Mouse (Mus musculus): ENCODE data around the gene Foxr1. TPM values are rescaled to one million over a fixed set of nuclear protein-coding genes. Genes with fewer than 3 reads are reported as not detected.
"Not testable (repeated sequence)": the region's sequence is repeated elsewhere in the genome, so short reads cannot be mapped to it uniquely, and the experiment has no call there.

Foxr1 gene
- polyA plus RNA-seq, 1 experiment from 2014 or later = not detected

DNA sequence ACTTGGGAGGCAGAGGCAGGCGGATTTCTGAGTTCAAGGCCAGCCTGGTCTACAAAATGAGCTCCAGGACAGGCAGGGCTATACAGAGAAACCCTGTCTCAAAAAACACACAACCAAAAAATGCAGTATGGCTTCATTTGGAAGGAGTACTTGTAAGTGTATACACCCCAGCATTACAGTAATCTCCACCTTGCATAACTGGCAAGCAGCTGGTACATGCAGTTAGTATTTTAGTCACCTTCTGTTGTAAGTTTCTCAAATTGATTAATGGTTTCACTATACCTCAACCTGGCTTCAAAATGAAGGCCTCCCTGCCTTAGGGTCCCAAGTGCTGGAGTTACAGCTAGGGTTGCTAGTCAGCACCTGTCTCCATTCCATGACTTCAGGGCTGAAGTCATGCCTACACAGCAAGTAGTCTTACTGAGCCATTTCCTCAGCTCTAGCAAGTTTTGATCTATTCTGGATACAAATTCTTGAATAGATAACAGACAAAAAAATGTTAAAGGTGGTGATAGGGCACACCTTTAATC is 29.3 kb downstream of the Foxr1 start:
- WGBS (ENCODE audit: insufficient replicate concordance) = 48% methylated on average over 1 of the region's 1 CpGs
- H3K27me3 ChIP-seq = no peaks in the 10 kb centered on the region
- H3K27ac ChIP-seq = peak overlapping the region; percentile 69
- H3K4me3 ChIP-seq (replicated peaks) = no peak overlapping the region
- no peak overlapping the region for H3K9ac ChIP-seq
- peaks cover 75% of the 10 kb centered on the region for H3K36me3 ChIP-seq
- no peak overlapping the region for H3K4me2 ChIP-seq
- ATAC-seq (ENCODE audit: low read depth) (no peak), DNase-seq (no peak)
- no peaks in the 10 kb centered on the region for H3K9me3 ChIP-seq (replicated peaks)
- H3K4me1 ChIP-seq (replicated peaks) = peaks cover 54% of the 10 kb centered on the region

DNA sequence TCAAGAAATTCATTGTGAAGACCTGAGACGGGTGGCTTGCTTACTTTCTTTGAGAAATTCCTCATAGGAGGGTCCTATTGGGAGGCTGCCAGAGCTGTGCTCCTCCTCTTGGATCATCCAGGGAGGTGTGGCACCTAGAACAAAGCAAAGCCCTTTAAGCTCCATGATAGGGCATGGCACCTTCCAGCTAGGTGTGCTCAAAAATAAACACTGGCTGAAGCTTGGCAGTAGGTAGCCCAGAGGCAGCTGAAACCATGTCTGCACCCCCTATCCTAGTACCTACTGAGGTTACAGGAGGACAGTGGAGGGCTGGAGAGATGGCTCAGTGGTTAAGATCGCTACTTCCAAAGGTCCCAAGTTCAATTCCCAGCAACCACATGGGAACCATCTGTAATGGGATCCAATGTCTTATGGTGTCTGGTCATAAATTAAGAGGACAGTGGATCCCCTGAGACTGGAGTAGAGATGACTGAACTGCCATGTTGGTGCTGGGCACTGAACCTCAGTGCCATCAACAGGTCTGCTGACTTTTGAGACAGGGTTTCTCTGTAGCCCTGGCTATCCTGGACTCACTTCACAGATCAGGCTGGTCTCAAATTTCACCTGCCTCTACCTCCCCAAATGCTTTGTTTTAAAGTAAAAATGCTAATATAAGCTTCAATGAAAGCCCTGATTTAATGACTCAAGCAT is 30.1 kb downstream of the Foxr1 start:
- no peaks in the 10 kb centered on the region for H3K9me3 ChIP-seq (replicated peaks)
- DNase-seq = no peak
- ATAC-seq (ENCODE audit: low read depth) = no peak
- peaks cover 68% of the 10 kb centered on the region for H3K36me3 ChIP-seq
- peaks cover 57% of the 10 kb centered on the region for H3K4me1 ChIP-seq (replicated peaks)
- H3K9ac ChIP-seq = peak overlapping the region; percentile 22; the same call in 1 of the 2 replicates
- no peak overlapping the region for H3K4me2 ChIP-seq
- H3K27ac ChIP-seq = peak overlapping the region; percentile 29; the same call in 1 of the 2 replicates
- H3K27me3 ChIP-seq = no peaks in the 10 kb centered on the region
- WGBS (ENCODE audit: insufficient replicate concordance) = 68% methylated on average over 2 of the region's 2 CpGs
- no peak overlapping the region for H3K4me3 ChIP-seq (replicated peaks)

DNA sequence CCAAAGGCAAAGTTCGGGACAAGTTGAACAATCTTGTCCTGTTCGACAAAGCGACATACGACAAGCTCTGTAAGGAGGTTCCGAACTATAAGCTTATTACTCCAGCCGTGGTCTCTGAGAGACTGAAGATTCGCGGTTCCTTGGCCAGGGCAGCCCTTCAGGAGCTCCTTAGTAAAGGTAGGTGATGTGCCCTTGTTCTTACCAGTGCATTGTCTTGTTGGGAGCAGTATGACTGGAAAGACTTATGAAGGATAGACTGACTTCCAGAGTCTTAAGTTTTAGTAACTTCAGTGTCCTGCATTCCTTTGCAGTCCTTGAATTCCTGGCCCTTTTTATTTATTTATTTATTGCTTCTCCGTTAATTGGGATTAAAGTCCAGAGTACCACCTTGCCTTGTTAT is 32.2 kb downstream of the Foxr1 start:
- peak overlapping the region; percentile 82 for H3K4me2 ChIP-seq
- peaks cover 75% of the 10 kb centered on the region for H3K36me3 ChIP-seq
- peaks cover 65% of the 10 kb centered on the region for H3K4me1 ChIP-seq (replicated peaks)
- ATAC-seq (ENCODE audit: low read depth); DNase-seq; H3K9me3 ChIP-seq (replicated peaks); H3K27me3 ChIP-seq: not testable (repeated sequence)
- H3K4me3 ChIP-seq (replicated peaks) = peak overlapping the region; percentile 86
- WGBS (ENCODE audit: insufficient replicate concordance) = 43% methylated on average over 9 of the region's 9 CpGs
- peak overlapping the region; percentile 89 for H3K27ac ChIP-seq
- H3K9ac ChIP-seq = peak overlapping the region; percentile 90

DNA sequence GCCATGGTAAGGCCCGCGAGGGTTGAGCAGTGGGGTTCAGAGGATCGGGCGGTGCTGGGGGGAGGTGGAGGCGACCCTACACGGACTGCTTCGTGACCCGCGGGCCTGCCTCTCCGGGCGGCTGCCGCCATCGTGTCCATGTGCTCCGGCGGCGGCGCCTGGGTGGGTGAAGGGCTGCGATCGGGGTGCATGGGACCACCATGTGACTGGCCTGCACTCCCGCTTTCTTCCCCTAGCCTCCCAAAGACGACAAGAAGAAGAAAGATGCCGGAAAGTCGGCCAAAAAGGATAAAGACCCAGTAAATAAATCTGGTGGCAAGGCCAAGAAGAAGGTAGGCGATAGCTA is 33.2 kb downstream of the Foxr1 start:
- Histone ChIP-seq H3K27me3 (no peaks in the 10 kb centered on the region), H3K9ac (peak overlapping the region; percentile 90), H3K27ac (peak overlapping the region; percentile 89), H3K4me2 (peak overlapping the region; percentile 82), H3K4me1 (replicated peaks) (peaks cover 63% of the 10 kb centered on the region), H3K36me3 (peaks cover 75% of the 10 kb centered on the region), H3K4me3 (replicated peaks) (peak overlapping the region; percentile 86), H3K9me3 (replicated peaks) (no peaks in the 10 kb centered on the region)
- under 1% methylated on average over 24 of the region's 24 CpGs for WGBS (ENCODE audit: insufficient replicate concordance)
- ATAC-seq (ENCODE audit: low read depth) (no peak), DNase-seq (no peak)

DNA sequence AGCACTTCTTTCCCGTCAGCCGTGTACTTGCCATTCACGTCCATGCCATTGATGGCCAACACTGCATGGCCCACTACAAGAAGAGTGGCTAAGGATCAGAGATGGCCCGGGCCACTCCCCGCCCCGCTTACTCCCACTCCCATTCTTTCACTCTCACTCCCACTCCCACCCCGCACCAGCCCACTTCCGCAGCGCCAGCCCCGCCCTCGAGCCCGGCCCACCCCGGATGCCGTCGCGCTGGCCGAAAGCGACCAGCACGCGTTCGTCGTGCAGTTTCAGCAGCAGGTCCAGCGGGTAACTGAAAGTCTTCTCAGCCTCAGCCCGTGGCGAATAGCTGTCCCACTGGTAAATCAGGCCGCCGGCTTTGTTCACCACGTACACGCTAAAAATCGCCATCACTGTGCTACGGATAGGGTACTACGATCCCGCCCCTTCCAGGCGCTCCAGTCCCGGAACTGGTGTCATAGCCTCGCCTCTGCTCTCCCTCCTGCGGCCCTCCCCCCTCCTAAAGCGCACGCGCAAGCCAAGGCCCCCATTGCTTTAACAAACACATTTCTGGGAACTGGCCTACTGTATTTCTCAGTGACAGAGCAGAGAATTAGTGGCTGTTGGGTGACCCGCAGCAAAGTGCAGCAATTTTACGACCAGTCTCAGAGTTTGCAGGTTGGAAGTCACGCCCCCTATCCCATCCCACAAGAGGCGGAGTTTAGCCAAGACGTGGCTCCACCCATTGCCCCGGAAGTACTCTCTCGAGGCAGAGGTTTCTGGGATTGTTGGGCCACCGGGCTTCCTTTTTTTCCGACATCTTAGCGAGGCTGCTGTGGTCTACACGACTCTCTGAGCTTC is 33.8 kb downstream of the Foxr1 start, which contains the start of the genes Rps25 and Trappc4:
Gene Rps25, plus strand, starts transcription at position 234 of the 846 bp plus-strand sequence.
Gene Trappc4, minus strand, starts transcription at position 695 of the 846 bp plus-strand sequence.
- H3K36me3 ChIP-seq = peaks cover 75% of the 10 kb centered on the region
- peaks cover 57% of the 10 kb centered on the region for H3K4me1 ChIP-seq (replicated peaks)
- H3K9me3 ChIP-seq (replicated peaks) = no peaks in the 10 kb centered on the region
- H3K9ac ChIP-seq = peak within 1 kb of the TSS; percentile 90
- no peaks in the 10 kb centered on the region for H3K27me3 ChIP-seq
- ATAC-seq (ENCODE audit: low read depth) (peak; percentile 94), DNase-seq (peak; percentile 88)
- under 1% methylated on average over 51 of the region's 51 CpGs for WGBS (ENCODE audit: insufficient replicate concordance)
- H3K27ac ChIP-seq = peak within 1 kb of the TSS; percentile 89
- peak within 1 kb of the TSS; percentile 86 for H3K4me3 ChIP-seq (replicated peaks)
- peak within 1 kb of the TSS; percentile 82 for H3K4me2 ChIP-seq

DNA sequence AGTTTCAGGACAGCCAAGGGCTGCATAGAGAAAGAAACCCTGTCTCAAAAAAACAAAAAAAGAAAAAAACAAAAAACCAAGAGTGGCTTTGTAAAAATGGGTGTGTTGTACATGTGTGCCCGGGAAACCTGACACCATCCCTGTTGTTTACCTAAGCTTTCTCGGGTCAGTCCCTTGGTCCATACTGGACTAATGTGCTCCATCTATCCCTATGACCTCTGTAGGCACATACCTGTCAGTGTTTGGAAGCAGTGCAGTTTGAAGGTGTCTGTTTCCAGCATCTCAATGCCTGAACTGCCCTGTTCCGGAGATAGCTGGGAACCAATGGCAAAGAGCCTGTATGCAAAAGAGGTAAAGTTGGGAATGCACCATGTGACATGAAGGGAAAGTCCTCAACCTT is 35.9 kb downstream of the Foxr1 start:
- no peak for DNase-seq
- Histone ChIP-seq H3K36me3 (peaks cover 75% of the 10 kb centered on the region), H3K9ac (no peak overlapping the region), H3K4me3 (replicated peaks) (no peak overlapping the region), H3K4me2 (no peak overlapping the region), H3K9me3 (replicated peaks) (no peaks in the 10 kb centered on the region), H3K27me3 (no peaks in the 10 kb centered on the region), H3K4me1 (replicated peaks) (peaks cover 45% of the 10 kb centered on the region), H3K27ac (no peak overlapping the region)
- no peak for ATAC-seq (ENCODE audit: low read depth)
- WGBS (ENCODE audit: insufficient replicate concordance) = 73% methylated on average over 3 of the region's 3 CpGs

DNA sequence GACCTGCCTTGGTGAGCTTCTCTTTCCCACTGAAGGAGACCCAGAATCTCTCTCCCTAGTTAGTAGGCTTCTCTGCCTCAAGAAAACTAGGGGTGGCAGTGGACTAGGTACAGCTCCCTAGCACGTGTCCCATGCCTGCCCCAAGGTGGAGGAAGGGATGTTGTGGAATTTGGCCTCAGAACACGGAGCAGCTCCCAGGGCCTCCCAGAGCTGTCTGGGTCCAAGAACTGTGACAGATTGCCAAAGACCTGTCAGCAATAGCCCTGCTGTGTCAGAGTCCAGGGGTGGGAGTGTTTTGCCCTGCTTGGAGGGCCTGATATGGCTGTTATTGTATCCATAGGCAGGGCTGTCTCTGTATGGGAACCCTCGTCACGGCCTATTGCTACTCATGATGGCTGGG is 39.9 kb downstream of the Foxr1 start:
- no peak overlapping the region for H3K4me3 ChIP-seq (replicated peaks)
- 72% methylated on average over 4 of the region's 4 CpGs for WGBS (ENCODE audit: insufficient replicate concordance)
- DNase-seq = no peak
- H3K4me2 ChIP-seq = no peak overlapping the region
- H3K36me3 ChIP-seq = peaks cover 67% of the 10 kb centered on the region
- H3K4me1 ChIP-seq (replicated peaks) = peaks cover 51% of the 10 kb centered on the region
- no peaks in the 10 kb centered on the region for H3K9me3 ChIP-seq (replicated peaks)
- ATAC-seq (ENCODE audit: low read depth) = no peak
- H3K27me3 ChIP-seq = no peaks in the 10 kb centered on the region
- no peak overlapping the region for H3K27ac ChIP-seq
- H3K9ac ChIP-seq = no peak overlapping the region; the same call in 1 of the 2 replicates

DNA sequence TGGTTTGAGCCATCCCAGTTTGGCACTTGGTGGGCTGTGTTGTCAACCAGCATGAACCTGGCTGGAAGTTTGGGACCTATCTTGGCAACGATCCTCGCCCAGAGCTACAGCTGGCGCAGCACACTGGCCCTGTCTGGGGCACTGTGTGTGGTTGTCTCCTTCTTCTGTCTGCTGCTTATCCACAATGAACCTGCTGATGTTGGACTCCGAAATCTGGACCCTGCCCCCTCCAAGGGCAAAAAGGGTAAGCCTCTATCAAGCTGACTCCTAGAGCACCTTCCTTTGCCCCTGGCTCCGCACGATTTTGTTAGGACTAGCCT is 41.2 kb downstream of the Foxr1 start:
- no peak overlapping the region for H3K9ac ChIP-seq
- no peak overlapping the region for H3K27ac ChIP-seq
- H3K4me2 ChIP-seq = no peak overlapping the region
- DNase-seq (no peak), ATAC-seq (ENCODE audit: low read depth) (no peak)
- H3K4me3 ChIP-seq (replicated peaks) = no peak overlapping the region
- peaks cover 44% of the 10 kb centered on the region for H3K4me1 ChIP-seq (replicated peaks)
- H3K27me3 ChIP-seq = no peaks in the 10 kb centered on the region
- no peaks in the 10 kb centered on the region for H3K9me3 ChIP-seq (replicated peaks)
- 83% methylated on average over 6 of the region's 6 CpGs for WGBS (ENCODE audit: insufficient replicate concordance)
- peaks cover 59% of the 10 kb centered on the region for H3K36me3 ChIP-seq

DNA sequence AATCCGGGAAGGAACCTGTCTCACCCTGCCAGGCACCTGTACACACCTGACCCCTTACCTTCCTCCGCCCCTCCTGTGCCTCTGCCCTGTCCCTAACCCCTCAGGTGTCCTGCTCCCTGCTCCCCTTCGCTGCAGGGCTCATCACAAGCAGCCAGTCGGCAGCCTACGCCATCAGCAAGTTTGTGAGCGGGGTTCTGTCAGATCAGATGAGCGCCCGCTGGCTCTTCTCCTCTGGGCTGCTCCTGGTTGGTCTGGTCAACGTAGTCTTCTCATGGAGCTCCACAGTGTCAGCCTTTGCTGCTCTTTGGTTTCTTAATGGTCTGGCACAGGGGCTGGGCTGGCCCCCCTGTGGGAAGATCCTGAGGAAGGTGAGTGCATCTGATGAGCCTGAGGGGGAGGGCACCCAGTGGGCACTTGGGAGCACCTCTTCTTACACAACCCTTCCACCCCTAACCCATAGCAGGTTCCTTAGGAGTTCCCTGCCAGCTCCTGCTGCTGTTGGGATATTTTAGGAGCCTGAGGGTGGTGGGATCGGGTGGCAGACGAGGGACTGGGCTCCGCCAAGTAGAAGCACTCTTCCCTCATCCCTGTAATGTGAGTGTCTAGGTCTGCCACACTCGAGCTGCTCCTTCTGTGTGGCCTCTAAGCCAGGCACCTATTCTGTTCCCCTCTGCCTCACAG is 41.7 kb downstream of the Foxr1 start:
- WGBS (ENCODE audit: insufficient replicate concordance) = 83% methylated on average over 13 of the region's 13 CpGs
- no peaks in the 10 kb centered on the region for H3K9me3 ChIP-seq (replicated peaks)
- peaks cover 44% of the 10 kb centered on the region for H3K4me1 ChIP-seq (replicated peaks)
- peak overlapping the region; percentile 93; the same call in 1 of the 2 replicates for H3K27ac ChIP-seq
- peak overlapping the region; percentile 88 for H3K4me3 ChIP-seq (replicated peaks)
- no peak for ATAC-seq (ENCODE audit: low read depth)
- H3K36me3 ChIP-seq = peaks cover 54% of the 10 kb centered on the region
- H3K4me2 ChIP-seq = peak overlapping the region; percentile 99
- no peak for DNase-seq
- H3K27me3 ChIP-seq = no peaks in the 10 kb centered on the region
- peak overlapping the region; percentile 95 for H3K9ac ChIP-seq

DNA sequence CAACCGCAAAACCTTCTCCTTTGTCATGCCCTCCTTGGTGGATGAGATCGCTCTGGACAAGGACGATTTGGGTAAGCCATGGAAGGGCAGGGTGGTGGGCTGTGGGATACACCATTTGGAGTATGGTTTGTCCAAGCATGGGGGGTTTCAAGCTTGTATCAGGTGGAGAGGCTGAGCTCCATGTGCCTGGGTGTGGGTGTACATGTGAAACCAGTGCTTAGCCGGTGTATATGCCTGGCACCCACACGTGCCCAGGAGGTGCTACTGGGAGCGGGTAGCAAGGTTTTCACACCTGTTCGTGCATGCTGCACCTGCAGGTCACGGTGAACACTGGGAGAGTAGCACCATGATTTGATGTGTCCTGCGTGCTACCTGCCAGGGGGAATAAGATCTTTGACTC is 42.4 kb downstream of the Foxr1 start:
- peak overlapping the region; percentile 88 for H3K4me3 ChIP-seq (replicated peaks)
- ATAC-seq (ENCODE audit: low read depth) (no peak), DNase-seq (no peak)
- H3K27me3 ChIP-seq = no peaks in the 10 kb centered on the region
- no peaks in the 10 kb centered on the region for H3K9me3 ChIP-seq (replicated peaks)
- peak overlapping the region; percentile 93 for H3K27ac ChIP-seq
- peaks cover 44% of the 10 kb centered on the region for H3K4me1 ChIP-seq (replicated peaks)
- WGBS (ENCODE audit: insufficient replicate concordance) = 78% methylated on average over 9 of the region's 9 CpGs
- H3K4me2 ChIP-seq = peak overlapping the region; percentile 99
- peaks cover 47% of the 10 kb centered on the region for H3K36me3 ChIP-seq
- peak overlapping the region; percentile 95 for H3K9ac ChIP-seq

DNA sequence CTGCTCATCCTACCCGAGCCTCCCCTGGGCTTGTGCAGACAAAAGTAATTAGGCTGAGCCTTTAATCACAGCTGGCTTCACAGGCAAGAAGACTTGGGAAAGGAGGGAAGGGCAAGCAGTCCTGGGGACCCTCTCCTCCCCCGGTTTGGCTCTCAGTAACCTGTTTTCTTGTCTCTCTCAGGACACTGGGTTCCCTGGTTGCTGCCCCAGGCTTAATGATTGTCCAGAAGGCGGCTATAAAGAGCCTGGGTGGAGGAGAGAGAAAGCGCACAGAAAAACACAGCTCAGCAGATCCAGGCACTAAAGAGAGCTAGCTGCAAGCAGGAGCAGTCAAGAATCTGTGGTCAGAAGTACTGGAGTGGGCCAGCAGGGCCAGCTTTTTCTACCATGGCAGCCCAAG is 42.8 kb downstream of the Foxr1 start:
- Histone ChIP-seq H3K9me3 (replicated peaks) (no peaks in the 10 kb centered on the region), H3K27ac (peak overlapping the region; percentile 93), H3K4me2 (peak overlapping the region; percentile 99), H3K9ac (peak overlapping the region; percentile 95), H3K36me3 (peaks cover 42% of the 10 kb centered on the region), H3K4me3 (replicated peaks) (peak overlapping the region; percentile 88), H3K4me1 (replicated peaks) (peaks cover 44% of the 10 kb centered on the region), H3K27me3 (no peaks in the 10 kb centered on the region)
- no peak for DNase-seq
- no peak for ATAC-seq (ENCODE audit: low read depth)
- WGBS (ENCODE audit: insufficient replicate concordance) = 45% methylated on average over 4 of the region's 4 CpGs

Data from liver, embryonic 13.5 days (tissue).